Mouse (Mus musculus) lung, embryonic 15.5 days (tissue): ENCODE measurements around the gene Tnni3. TPM values are rescaled to one million over a fixed set of nuclear protein-coding genes. Genes with fewer than 3 reads are reported as not detected.

Experiments
- ATAC-seq: fragments of 200-750 bp; cut with Nextera tagmentation; 2 replicates; pipeline ENCODE4 v1.8.0; 2017; ENCODE audit warnings: moderate number of reproducible peaks, borderline replicate concordance; ENCODE audit not compliant: low FRiP score, low TSS enrichment; ENCODE audit errors: extremely low read depth
- H3K27ac ChIP-seq: fragments of 300-500 bp; sonication (generic); 2 replicates; pipeline ENCODE4 v1.5.1; 2015; ENCODE audit warnings: moderate library complexity, mild to moderate bottlenecking, inconsistent platforms
- H3K27me3 ChIP-seq: fragments of 300-500 bp; sonication (generic); 2 replicates; pipeline ENCODE4 v1.6.1; 2015; ENCODE audit warnings: inconsistent platforms
- H3K36me3 ChIP-seq: fragments of 300-500 bp; sonication (generic); 2 replicates; pipeline ENCODE4 v1.6.1; 2015; ENCODE audit warnings: inconsistent platforms
- H3K4me1 ChIP-seq: fragments of 300-500 bp; sonication (generic); 2 replicates; pipeline ENCODE4 v1.6.1; 2015; ENCODE audit warnings: inconsistent platforms
- H3K4me2 ChIP-seq: fragments of 300-500 bp; sonication (generic); 2 replicates; pipeline ENCODE4 v1.6.1; 2015; ENCODE audit warnings: inconsistent platforms, mild to moderate bottlenecking, moderate library complexity
- H3K4me3 ChIP-seq: fragments of 300-500 bp; sonication (generic); 2 replicates; pipeline ENCODE4 v1.5.1; 2015; ENCODE audit warnings: mild to moderate bottlenecking, inconsistent platforms
- H3K9ac ChIP-seq: fragments of 300-500 bp; sonication (generic); 2 replicates; pipeline ENCODE4 v1.6.1; 2015; ENCODE audit warnings: inconsistent platforms
- H3K9me3 ChIP-seq: fragments of 300-500 bp; sonication (generic); 2 replicates; pipeline ENCODE4 v1.6.1; 2016; ENCODE audit warnings: inconsistent platforms
- WGBS: fragments of 180-500 bp; shearing (Covaris S2); methylation state at CpG from one replicate; pipeline ENCODE4 v1.1.7; 2015; 5-methylcytosine and 5-hydroxymethylcytosine counted together
- polyA plus RNA-seq: library from polyadenylated mRNA; unstranded; fragments of >200 nt; fragmentation: Nextera tagmentation; extraction: Ambion mirVana; gene quantifications from 2 replicates; pipeline ENCODE4 v1.2.1, GENCODE M21; 2015

The Tnni3 gene
- polyA plus RNA-seq, 1 experiment from 2014 or later, result 114 TPM

GRCm38 (mm10) chr7:4503858-4504257 lies 20.2 kb downstream of the Tnni3 start:
- no peak for ATAC-seq
- Histone ChIP-seq H3K4me1 (peaks cover 20% of the 10 kb centered on the region), H3K27ac (no peak overlapping the region), H3K9me3 (no peaks in the 10 kb centered on the region), H3K27me3 (no peaks in the 10 kb centered on the region; the same call in 1 of the 2 replicates), H3K36me3 (no peaks in the 10 kb centered on the region), H3K4me3 (no peak overlapping the region), H3K4me2 (no peak overlapping the region), H3K9ac (no peak overlapping the region)
- WGBS, result 72% methylated on average over 5 of the region's 5 CpGs

GRCm38 (mm10) chr7:4503100-4503499 lies 20.9 kb downstream of the Tnni3 start:
- WGBS, result 77% methylated on average over 4 of the region's 4 CpGs
- H3K4me3 ChIP-seq, result no peak overlapping the region
- no peak overlapping the region for H3K9ac ChIP-seq
- no peaks in the 10 kb centered on the region for H3K9me3 ChIP-seq
- no peak for ATAC-seq
- no peaks in the 10 kb centered on the region for H3K36me3 ChIP-seq
- H3K4me1 ChIP-seq, result peaks cover 27% of the 10 kb centered on the region
- H3K27me3 ChIP-seq, result no peaks in the 10 kb centered on the region
- 0 out of 2 replicates have a peak overlapping the region, but pooled peaks have one; percentile 96 for H3K27ac ChIP-seq
- H3K4me2 ChIP-seq, result no peak overlapping the region

GRCm38 (mm10) chr7:4502421-4503090 lies 21.5 kb downstream of the Tnni3 start:
- peak overlapping the region; percentile 89 for H3K9ac ChIP-seq
- peak overlapping the region; percentile 95 for H3K4me3 ChIP-seq
- H3K4me1 ChIP-seq, result peaks cover 32% of the 10 kb centered on the region
- H3K9me3 ChIP-seq, result no peaks in the 10 kb centered on the region
- no peaks in the 10 kb centered on the region for H3K27me3 ChIP-seq
- peak overlapping the region; percentile 76 for H3K4me2 ChIP-seq
- no peak for ATAC-seq
- no peaks in the 10 kb centered on the region for H3K36me3 ChIP-seq
- WGBS, result 10% methylated on average over 14 of the region's 14 CpGs
- peak overlapping the region; percentile 96 for H3K27ac ChIP-seq

- Histone ChIP-seq H3K9me3 (no peaks in the 10 kb centered on the region), H3K4me2 (peak within 1 kb of the TSS; percentile 76), H3K27me3 (no peaks in the 10 kb centered on the region), H3K4me1 (peaks cover 32% of the 10 kb centered on the region), H3K36me3 (no peaks in the 10 kb centered on the region; the same call in 1 of the 2 replicates), H3K27ac (peak within 1 kb of the TSS; percentile 96), H3K9ac (peak within 1 kb of the TSS; percentile 89), H3K4me3 (peak within 1 kb of the TSS; percentile 95)
- WGBS, result under 1% methylated on average over 61 of the region's 62 CpGs
- peak; percentile 94 for ATAC-seq
These were observed 22.3 kb downstream of the Tnni3 start, which contains the start of gene Ppp1r12c for GRCm38 (mm10) chr7:4501558-4502397. Gene Ppp1r12c, minus strand, starts transcription at chr7:4501680.

GRCm38 (mm10) chr7:4500892-4501471 lies 23.0 kb downstream of the Tnni3 start:
- H3K4me3 ChIP-seq, result peak overlapping the region; percentile 95
- peaks cover 7% of the 10 kb centered on the region for H3K36me3 ChIP-seq
- H3K4me2 ChIP-seq, result peak overlapping the region; percentile 76
- H3K4me1 ChIP-seq, result peaks cover 32% of the 10 kb centered on the region
- WGBS, result under 1% methylated on average over 32 of the region's 52 CpGs
- peak overlapping the region; percentile 89 for H3K9ac ChIP-seq
- ATAC-seq, result peak; percentile 52; the same call in 1 of the 2 replicates
- H3K27me3 ChIP-seq, result no peaks in the 10 kb centered on the region
- no peaks in the 10 kb centered on the region for H3K9me3 ChIP-seq
- H3K27ac ChIP-seq, result peak overlapping the region; percentile 96

- no peak for ATAC-seq
- Histone ChIP-seq H3K9ac (no peak overlapping the region), H3K27me3 (no peaks in the 10 kb centered on the region), H3K36me3 (peaks cover 21% of the 10 kb centered on the region), H3K27ac (no peak overlapping the region), H3K9me3 (no peaks in the 10 kb centered on the region), H3K4me2 (peak overlapping the region; percentile 76), H3K4me3 (no peak overlapping the region), H3K4me1 (peaks cover 32% of the 10 kb centered on the region)
- 87% methylated on average over 4 of the region's 4 CpGs for WGBS
These were observed 25.0 kb downstream of the Tnni3 start for GRCm38 (mm10) chr7:4499034-4499433.

GRCm38 (mm10) chr7:4498251-4498650 lies 25.8 kb downstream of the Tnni3 start:
- no peak overlapping the region; the same call in 1 of the 2 replicates for H3K9ac ChIP-seq
- no peak overlapping the region for H3K4me3 ChIP-seq
- 16% methylated on average over 9 of the region's 9 CpGs for WGBS
- H3K36me3 ChIP-seq, result peaks cover 27% of the 10 kb centered on the region
- no peak for ATAC-seq
- H3K27me3 ChIP-seq, result no peaks in the 10 kb centered on the region
- no peaks in the 10 kb centered on the region for H3K9me3 ChIP-seq
- H3K4me1 ChIP-seq, result peaks cover 32% of the 10 kb centered on the region
- H3K4me2 ChIP-seq, result peak overlapping the region; percentile 76; the same call in 1 of the 2 replicates
- 0 out of 2 replicates have a peak overlapping the region, but pooled peaks have one; percentile 37 for H3K27ac ChIP-seq

- peaks cover 38% of the 10 kb centered on the region for H3K4me1 ChIP-seq
- H3K9me3 ChIP-seq, result no peaks in the 10 kb centered on the region
- H3K36me3 ChIP-seq, result peaks cover 31% of the 10 kb centered on the region
- no peak overlapping the region for H3K4me3 ChIP-seq
- WGBS, result 89% methylated on average over 9 of the region's 9 CpGs
- ATAC-seq, result no peak
- no peak overlapping the region for H3K9ac ChIP-seq
- H3K27me3 ChIP-seq, result no peaks in the 10 kb centered on the region
- no peak overlapping the region for H3K4me2 ChIP-seq
- no peak overlapping the region for H3K27ac ChIP-seq
These were observed 26.6 kb downstream of the Tnni3 start for GRCm38 (mm10) chr7:4497271-4497903.

GRCm38 (mm10) chr7:4496468-4496867 lies 27.6 kb downstream of the Tnni3 start:
- no peak overlapping the region for H3K4me3 ChIP-seq
- H3K9me3 ChIP-seq, result no peaks in the 10 kb centered on the region
- H3K9ac ChIP-seq, result no peak overlapping the region
- peaks cover 31% of the 10 kb centered on the region for H3K36me3 ChIP-seq
- 92% methylated on average over 3 of the region's 3 CpGs for WGBS
- H3K4me1 ChIP-seq, result peaks cover 42% of the 10 kb centered on the region
- H3K27me3 ChIP-seq, result no peaks in the 10 kb centered on the region
- no peak overlapping the region for H3K4me2 ChIP-seq
- no peak overlapping the region for H3K27ac ChIP-seq
- ATAC-seq, result no peak

- Histone ChIP-seq H3K27ac (no peak overlapping the region), H3K4me3 (no peak overlapping the region), H3K4me2 (no peak overlapping the region), H3K4me1 (peaks cover 28% of the 10 kb centered on the region), H3K36me3 (peaks cover 41% of the 10 kb centered on the region), H3K9ac (no peak overlapping the region), H3K27me3 (no peaks in the 10 kb centered on the region), H3K9me3 (no peaks in the 10 kb centered on the region)
- no peak for ATAC-seq
- WGBS, result 69% methylated on average over 1 of the region's 1 CpGs
These were observed 30.0 kb downstream of the Tnni3 start for GRCm38 (mm10) chr7:4493991-4494390.
